Comparison of ENCODE assay signal across 8 mouse cellular contexts in genomic region chr2:73428803-73429468, GRCm38 (mm10). TPM values are rescaled to one million over a fixed set of nuclear protein-coding genes. Genes with fewer than 3 reads are reported as not detected.
DNase-seq lines count a peak whose midpoint lies in the region; ATAC-seq lines count a peak whose summit lies in the region.

No protein-coding gene starts in this region.

- no peaks in the 10 kb centered on the region for H3K36me3 ChIP-seq in hindbrain, embryonic 11.5 days (ENCODE audit: control insufficient read depth, insufficient read depth, low read length)
- H3K36me3 ChIP-seq in hindbrain, embryonic 10.5 days = peaks cover 21% of the 10 kb centered on the region
- H3K36me3 ChIP-seq in kidney, embryonic 16.5 days (ENCODE audit: insufficient read depth, low read length) = peaks cover 7% of the 10 kb centered on the region

- H3K27ac ChIP-seq in hindbrain, embryonic 11.5 days (ENCODE audit: low read depth, low read length) = no peak overlapping the region
- H3K27ac ChIP-seq in hindbrain, embryonic 10.5 days = no peak overlapping the region
- no peak overlapping the region for H3K27ac ChIP-seq in kidney, embryonic 16.5 days (ENCODE audit: low read length)

- no peaks in the 10 kb centered on the region for H3K4me1 ChIP-seq in hindbrain, embryonic 11.5 days (replicated peaks; ENCODE audit: control insufficient read depth, insufficient read depth, low read length)
- H3K4me1 ChIP-seq in hindbrain, embryonic 10.5 days (replicated peaks) = peaks cover 7% of the 10 kb centered on the region; the same call in 1 of the 2 replicates
- 0 out of 2 replicates have a peak, but pooled peaks cover 3% of the 10 kb centered on the region for H3K4me1 ChIP-seq in kidney, embryonic 16.5 days (ENCODE audit: insufficient read depth, low read length)

- H3K4me2 ChIP-seq in hindbrain, embryonic 11.5 days (replicated peaks; ENCODE audit: low read depth, low read length) = no peak overlapping the region
- no peak overlapping the region for H3K4me2 ChIP-seq in kidney, embryonic 16.5 days (replicated peaks; ENCODE audit: low read depth, low read length)

- WGBS in hindbrain, embryonic 11.5 days = 63% methylated on average over 21 of the region's 21 CpGs
- 76% methylated on average over 21 of the region's 21 CpGs for WGBS in hindbrain, embryonic 10.5 days
- 70% methylated on average over 21 of the region's 21 CpGs for WGBS in kidney, embryonic 16.5 days

- no peaks in the 10 kb centered on the region for H3K27me3 ChIP-seq in hindbrain, embryonic 11.5 days (ENCODE audit: control insufficient read depth, insufficient read depth, low read length)
- no peaks in the 10 kb centered on the region for H3K27me3 ChIP-seq in hindbrain, embryonic 10.5 days (ENCODE audit: insufficient read depth, poor library complexity, severe bottlenecking)
- no peaks in the 10 kb centered on the region for H3K27me3 ChIP-seq in kidney, embryonic 16.5 days (ENCODE audit: insufficient read depth, low read length)

- H3K4me3 ChIP-seq in hindbrain, embryonic 11.5 days (ENCODE audit: low read depth, low read length) = no peak overlapping the region
- no peak overlapping the region for H3K4me3 ChIP-seq in hindbrain, embryonic 10.5 days
- H3K4me3 ChIP-seq in kidney, embryonic 16.5 days (ENCODE audit: low read length) = no peak overlapping the region

- ATAC-seq in hindbrain, embryonic 11.5 days (ENCODE audit: low FRiP score) = no peak
- ATAC-seq in kidney, embryonic 16.5 days (ENCODE audit: low FRiP score, low TSS enrichment) = no peak

- H3K9me3 ChIP-seq in hindbrain, embryonic 11.5 days (ENCODE audit: control insufficient read depth, low read length) = no peaks in the 10 kb centered on the region
- H3K9me3 ChIP-seq in hindbrain, embryonic 10.5 days = no peaks in the 10 kb centered on the region
- H3K9me3 ChIP-seq in kidney, embryonic 16.5 days (ENCODE audit: low read length) = no peaks in the 10 kb centered on the region

- H3K9ac ChIP-seq in hindbrain, embryonic 11.5 days (ENCODE audit: low read depth, low read length) = no peak overlapping the region
- no peak overlapping the region for H3K9ac ChIP-seq in kidney, embryonic 16.5 days (replicated peaks; ENCODE audit: low read length)

- DNase-seq in hindbrain, embryonic 11.5 days (ENCODE audit: low spot score) = peak; percentile 19
- no peak for DNase-seq in hindbrain, embryonic 10.5 days (ENCODE audit: low spot score)
- DNase-seq in ZHBTc4 (ENCODE audit: low read depth, low spot score) = peak; percentile 59
- DNase-seq in gastrocnemius, postnatal 25 days = peak; percentile 60
- peak; percentile 69 for DNase-seq in mesoderm, embryonic 11.5 days (ENCODE audit: low read depth, low spot score)
- DNase-seq in cerebellum, adult 11 months = no peak
- no peak for DNase-seq in cerebellum, adult 9-11 months

RNA-seq across cellular contexts. Expression of gene Gpr155, which starts 42.6 kb away (rescaled TPM):
- polyA plus RNA-seq in hindbrain, embryonic 11.5 days (2014; fragmentation: Nextera tagmentation; extraction: Ambion mirVana) = 5.2 and 6.7 TPM in 2 replicates
- 1.7 and 3.1 TPM in 2 replicates for polyA plus RNA-seq in hindbrain, embryonic 10.5 days (2016; fragmentation: Nextera tagmentation; extraction: Ambion mirVana)
- 10 to 100 TPM; 10.0 to 12.1 TPM for total RNA-seq in gastrocnemius, postnatal 25 days (2021)
- polyA plus RNA-seq in kidney, embryonic 16.5 days (2015; fragmentation: Nextera tagmentation; extraction: Ambion mirVana) = 7.7 and 8.2 TPM in 2 replicates

Comparison
In these comparisons a context has a peak if more than half of its experiments do, and no peak if none do; other contexts are left out.
1. DNase-seq: peak in hindbrain, embryonic 11.5 days (single experiment), ZHBTc4 (single experiment), gastrocnemius, postnatal 25 days (single experiment) and mesoderm, embryonic 11.5 days (single experiment); none in hindbrain, embryonic 10.5 days (single experiment), cerebellum, adult 11 months (single experiment) and cerebellum, adult 9-11 months (single experiment).